Mouse (Mus musculus) CD4-positive, CD25-positive, alpha-beta regulatory T cell (primary cell): ENCODE results near the gene AU021092. TPM values are rescaled to one million over a fixed set of nuclear protein-coding genes. Genes with fewer than 3 reads are reported as not detected.

Source experiments
- polyA plus RNA-seq: library from polyadenylated mRNA; unstranded; fragments of 100-300 nt; shearing (Covaris generic); gene quantifications from one replicate; pipeline ENCODE4 v1.2.1, GENCODE M21; 2017

AU021092 gene
- polyA plus RNA-seq, result not detected

DNA sequence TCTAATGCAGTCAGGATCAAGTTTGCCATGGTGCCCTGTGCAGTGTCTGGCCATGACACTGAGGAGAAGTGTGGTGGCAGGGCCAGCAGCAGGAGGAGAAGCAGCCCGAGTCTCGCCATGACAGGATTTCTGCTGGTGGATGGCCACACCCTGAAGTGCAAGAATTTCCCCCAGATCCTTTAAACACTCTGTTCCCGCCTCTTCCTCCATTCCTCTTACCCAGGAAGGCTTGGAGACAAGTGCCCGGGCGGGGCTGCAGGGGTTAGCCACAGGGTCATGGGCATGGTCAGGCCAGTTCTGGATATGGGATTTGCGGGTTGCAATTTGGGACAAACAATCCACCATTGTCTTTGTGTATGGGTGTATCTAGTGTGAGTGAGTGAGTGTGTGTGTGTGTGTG lies at the start of gene AU021092:
TSS of gene AU021092 (minus strand) at position 160 of the 400 bp plus-strand sequence.

DNA sequence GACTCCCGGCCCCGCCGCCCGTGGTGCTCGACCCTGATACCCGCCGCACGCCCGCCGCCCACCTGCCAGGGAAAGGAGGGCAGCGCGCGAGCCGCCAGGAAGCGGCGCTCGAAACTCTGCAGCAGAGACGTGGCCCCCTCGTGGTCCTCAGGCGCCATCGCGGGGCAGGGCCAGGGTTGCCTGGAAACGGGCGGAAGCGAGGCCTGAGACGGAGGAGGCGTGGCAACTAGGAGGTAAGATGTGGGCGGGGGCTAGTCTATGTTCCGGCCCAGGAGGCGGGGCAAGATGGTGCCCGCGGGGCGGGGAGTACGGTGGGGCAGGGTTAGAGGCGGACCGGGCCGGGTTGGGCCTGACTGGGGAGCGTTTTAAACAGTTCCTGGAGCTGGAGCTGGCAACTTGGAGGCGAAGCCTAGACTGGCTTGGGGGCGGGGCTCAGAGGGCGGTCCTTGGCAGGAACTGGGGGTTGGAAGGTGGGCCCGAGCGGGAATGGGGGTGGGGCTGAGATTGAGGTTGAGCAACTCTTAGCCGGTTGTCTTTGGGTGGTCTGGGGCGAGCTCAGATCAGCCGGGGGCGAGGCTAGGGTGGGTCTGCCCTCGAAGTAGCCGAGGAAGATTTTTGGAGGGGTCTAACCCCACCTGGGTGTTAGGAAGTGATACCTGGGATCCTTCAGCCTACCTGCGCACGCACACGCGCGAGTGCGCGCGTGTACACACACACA lies 33.8 kb upstream of the AU021092 start, which contains the start of gene Eef2kmt:
TSS of gene Eef2kmt (minus strand) at position 205 of the 718 bp plus-strand sequence.

DNA sequence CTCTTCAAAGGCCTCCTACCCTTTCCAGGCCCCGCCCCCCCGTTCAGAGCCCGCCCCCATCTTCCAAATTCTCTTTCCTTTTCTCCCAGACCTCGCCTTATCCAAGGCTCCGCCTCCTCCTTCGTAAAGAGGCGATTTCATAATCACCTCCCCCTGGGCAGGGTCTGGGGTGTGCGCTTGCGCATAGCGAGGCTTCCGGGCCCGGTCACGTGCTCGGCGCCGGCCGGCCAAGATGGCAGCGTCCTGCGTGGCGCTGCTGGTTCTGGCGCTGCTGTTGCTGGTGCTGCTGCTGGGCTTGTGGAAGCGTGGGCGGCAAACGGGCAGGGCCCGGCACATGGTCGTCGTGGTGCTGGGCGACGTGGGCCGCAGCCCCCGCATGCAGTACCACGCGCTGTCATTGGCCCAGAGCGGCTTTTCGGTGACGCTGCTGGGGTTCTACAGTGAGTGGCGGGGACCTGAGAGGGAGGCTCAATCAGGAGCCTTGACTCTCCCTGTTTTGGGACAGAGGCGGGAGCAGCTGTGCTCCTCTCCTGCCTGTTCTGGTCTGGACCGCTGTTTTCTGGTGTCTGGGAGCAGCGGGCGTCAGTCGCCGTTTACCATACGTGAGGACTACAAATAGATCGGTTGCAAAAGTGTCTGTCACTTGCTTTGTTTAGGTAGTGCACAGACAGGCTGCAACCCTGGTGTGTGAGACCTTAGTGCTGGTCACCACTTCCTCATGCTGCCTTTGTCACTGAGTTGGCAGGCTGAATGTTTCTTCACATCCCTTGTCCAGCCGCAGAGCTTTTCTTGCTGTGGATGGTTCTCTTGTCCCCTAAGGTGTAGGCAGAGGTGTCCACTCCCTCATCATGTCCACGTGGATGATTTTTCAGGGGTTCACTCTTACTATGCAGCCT lies 11.6 kb upstream of the AU021092 start, which contains the start of gene Alg1:
TSS of gene Alg1 (plus strand) at position 204 of the 896 bp plus-strand sequence.

DNA sequence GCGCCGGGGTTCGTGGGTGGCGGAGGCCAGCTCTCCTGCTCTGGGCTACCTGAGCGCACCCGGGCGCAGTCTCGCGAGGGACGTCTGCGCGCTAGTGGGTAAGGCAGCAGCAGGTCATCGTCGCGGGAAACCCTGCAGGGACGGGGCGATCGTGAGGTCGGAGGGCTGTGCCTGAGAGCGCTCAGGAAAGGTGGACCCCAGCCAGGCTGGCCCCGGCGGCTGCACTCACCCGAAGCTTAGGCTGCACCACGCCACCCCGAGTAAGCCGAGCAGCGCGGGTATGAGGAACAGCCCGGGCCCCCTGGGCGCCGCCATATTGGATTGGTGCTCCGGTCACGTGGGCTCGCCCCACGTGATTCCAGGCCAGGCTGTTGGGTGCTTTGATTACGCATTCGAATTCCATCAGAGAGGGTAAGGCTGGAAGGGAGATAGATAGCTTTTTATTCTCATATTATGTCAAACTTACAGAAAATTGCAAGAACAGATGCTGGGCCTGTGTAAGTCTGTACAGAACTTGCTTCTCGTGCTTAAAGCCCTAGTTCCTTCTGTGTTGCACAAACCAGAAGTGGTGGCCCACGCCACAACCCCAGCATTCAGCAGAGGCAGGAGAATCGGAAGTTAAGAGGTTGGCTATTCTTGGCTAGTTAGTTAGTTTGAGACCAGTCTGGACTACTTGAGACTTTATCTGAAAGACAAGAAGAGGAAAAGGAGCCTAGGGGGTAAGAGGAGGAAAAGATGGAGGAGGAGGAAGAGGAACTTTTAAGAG lies 18.2 kb downstream of the AU021092 start, which contains the start of gene Nagpa:
TSS of gene Nagpa (minus strand) at position 345 of the 766 bp plus-strand sequence.

Other genes with a start within 250 kb of the AU021092 start
- 0.07 TPM for gene Sept12, start 224.4 kb downstream of the AU021092 start, polyA plus RNA-seq
- not detected for gene Smim22, start 215.0 kb downstream of the AU021092 start, polyA plus RNA-seq
- 19.7 TPM for gene Rogdi, start 208.7 kb downstream of the AU021092 start, polyA plus RNA-seq
- 160 TPM for gene Glyr1, start 172.4 kb downstream of the AU021092 start, polyA plus RNA-seq
- 43.5 TPM for gene Ubn1, start 172.2 kb downstream of the AU021092 start, polyA plus RNA-seq
- gene Ppl, start 89.9 kb downstream of the AU021092 start, polyA plus RNA-seq, result 0.02 TPM
- not detected for gene Sec14l5, start 75.2 kb downstream of the AU021092 start, polyA plus RNA-seq
- 51.0 TPM for gene Nagpa, start 18.3 kb downstream of the AU021092 start, polyA plus RNA-seq
- 54.1 TPM for gene Alg1, start 11.3 kb upstream of the AU021092 start, polyA plus RNA-seq
- 49.5 TPM for gene Eef2kmt, start 33.7 kb upstream of the AU021092 start, polyA plus RNA-seq